Mouse (Mus musculus) cerebellum, adult 8-10 months (tissue): ENCODE data around the gene Serpina12.

Source experiments
- DNase-seq: peaks from one replicate; pipeline ENCODE4 v3.0.0; 2022

Serpina12 gene

DNA sequence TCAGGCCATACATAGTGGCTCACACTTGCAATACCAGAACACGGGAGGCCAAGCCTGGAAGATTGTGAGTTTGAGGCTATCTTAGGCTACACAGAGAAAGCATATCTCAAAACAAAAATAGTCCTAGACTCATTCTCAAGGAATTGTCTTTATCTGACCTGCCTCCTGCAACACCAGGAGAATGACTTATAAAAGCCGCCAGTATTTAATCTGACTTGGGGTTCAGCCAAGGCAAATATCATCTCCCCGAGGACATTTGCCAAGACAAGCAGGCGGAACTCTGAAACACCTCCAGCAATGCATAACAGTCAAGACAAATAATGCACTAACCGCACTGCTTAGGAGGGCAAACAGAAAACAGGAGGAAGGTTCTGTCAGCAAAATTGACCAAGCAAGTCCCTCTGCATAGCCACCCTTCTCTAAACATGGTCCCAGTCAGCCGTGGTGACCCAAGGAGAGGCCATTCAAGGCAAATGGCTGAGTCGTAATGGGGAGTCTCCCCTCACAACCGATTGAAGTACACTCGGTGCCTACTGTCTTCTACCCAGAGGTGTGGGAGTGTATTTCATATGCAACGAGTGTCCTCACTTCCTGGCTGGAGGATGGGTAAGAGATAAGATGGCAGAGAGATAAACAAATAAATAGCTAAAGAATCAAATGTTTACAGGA lies 41.5 kb downstream of the Serpina12 start:
- DNase-seq, result no peak

GRCm38 (mm10) chr12:104000594-104000993 lies 43.6 kb downstream of the Serpina12 start:
- DNase-seq, result no peak

- DNase-seq, result no peak
These were observed 44.6 kb downstream of the Serpina12 start for GRCm38 (mm10) chr12:103999611-104000010.

- DNase-seq, result no peak
These were observed 47.7 kb downstream of the Serpina12 start for GRCm38 (mm10) chr12:103996513-103996912.

- DNase-seq, result peak; percentile 70
These were observed 48.8 kb downstream of the Serpina12 start for GRCm38 (mm10) chr12:103995292-103996072.

- no peak for DNase-seq
These were observed 51.3 kb downstream of the Serpina12 start for GRCm38 (mm10) chr12:103992945-103993344.

DNA sequence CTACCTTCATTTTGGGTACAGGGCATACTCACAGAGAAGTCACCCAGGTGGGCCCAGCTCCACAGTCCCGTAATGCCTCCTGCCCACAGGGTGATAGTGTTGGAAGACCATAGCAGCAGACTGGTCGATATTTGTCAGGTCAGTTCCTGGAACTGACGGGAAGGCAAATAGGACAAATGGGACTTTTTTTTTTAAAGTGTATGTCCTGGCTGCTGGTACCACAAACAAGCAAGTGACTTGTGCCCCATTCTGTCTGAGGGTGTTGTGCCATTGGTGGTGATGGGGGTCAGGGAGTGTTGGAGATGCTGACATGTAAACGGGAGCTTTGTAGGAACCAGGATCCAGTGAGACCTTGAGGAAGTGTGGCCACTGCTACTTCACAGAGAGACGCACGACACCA lies 54.4 kb downstream of the Serpina12 start, which contains the start of gene Serpina11:
Gene Serpina11, minus strand, starts transcription at position 101 of the 400 bp plus-strand sequence.
- no peak for DNase-seq

GRCm38 (mm10) chr12:103989514-103989767 lies 54.8 kb downstream of the Serpina12 start:
- DNase-seq, result no peak

DNA sequence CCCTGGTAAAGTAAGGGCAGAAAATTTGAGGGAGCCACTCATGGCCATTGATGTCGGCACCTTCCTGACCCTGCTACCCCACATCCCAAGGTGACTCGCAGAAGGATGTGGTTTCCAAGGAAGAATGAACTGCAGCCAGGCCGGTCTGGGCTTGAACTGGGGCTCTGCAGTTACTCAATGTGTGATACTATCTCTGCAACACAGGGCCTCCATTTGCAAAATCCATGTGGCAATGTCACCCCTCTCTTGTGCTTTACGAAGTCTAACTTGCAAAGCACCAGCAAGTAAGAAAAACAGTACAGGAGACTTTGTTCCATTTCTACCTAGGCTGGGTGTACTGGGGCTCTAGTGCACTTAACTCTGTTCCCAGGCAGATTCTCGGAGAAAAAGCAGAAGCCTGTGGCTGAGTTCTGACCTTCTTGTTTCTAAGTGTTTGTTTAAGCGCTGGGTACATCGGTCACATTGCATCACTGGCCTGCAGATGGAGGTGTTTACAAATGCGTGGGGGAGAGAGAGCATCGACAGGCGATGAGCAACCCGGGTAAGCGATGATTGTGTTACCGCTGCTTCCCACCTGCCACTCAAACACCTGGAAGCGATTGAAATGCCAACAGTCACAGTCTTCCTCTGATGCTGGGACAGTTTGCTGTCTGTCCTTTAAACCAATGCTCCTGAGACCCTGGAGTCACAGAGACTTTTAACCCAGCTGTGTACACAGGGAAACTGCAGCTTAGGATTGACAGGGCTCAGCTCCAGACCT lies 55.3 kb downstream of the Serpina12 start:
- DNase-seq, result no peak

- DNase-seq, result no peak
These were observed 58.4 kb downstream of the Serpina12 start for GRCm38 (mm10) chr12:103985868-103986267.

GRCm38 (mm10) chr12:103984935-103985334 lies 59.3 kb downstream of the Serpina12 start:
- peak; percentile 15 for DNase-seq

DNA sequence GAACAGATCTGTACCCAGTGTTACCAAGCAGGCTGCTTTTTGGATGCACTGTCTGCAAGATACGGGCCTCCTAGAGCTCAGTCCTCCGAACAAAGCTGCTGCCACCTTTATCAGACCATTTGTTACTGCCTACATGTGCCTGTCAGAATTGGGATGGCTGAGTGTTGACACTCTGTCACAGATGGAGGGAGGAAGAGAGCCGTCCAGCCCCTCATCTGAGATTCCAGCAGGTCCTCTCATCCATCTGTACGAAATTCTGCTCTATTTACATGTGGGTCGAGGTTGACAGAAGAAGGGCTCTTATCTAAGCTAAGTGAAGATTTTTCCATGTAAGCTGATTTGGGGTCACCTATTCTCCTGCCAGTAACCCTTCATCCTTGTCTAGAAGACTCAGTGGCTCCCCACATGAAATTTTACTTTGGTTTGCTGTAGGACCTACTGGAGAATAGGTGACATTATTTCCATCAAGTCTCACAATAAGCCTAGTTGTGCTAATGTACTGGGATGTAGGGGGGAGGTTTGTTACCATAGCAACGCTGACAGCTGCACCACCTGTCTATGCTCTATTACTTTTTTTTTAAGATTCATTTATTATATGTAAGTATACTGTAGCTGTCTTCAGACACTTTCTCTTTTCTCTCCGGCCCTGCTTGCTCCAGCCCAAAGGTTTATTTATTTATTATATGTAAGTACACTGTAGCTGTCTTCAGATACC lies 62.4 kb downstream of the Serpina12 start:
- DNase-seq, result no peak
